Mouse (Mus musculus) spleen, postnatal 10 days (tissue): Measurements from ENCODE around the gene Endog.
A peak's percentile ranks its signal among the peaks of the same experiment; 100 is the strongest.
"Not testable (repeated sequence)": the region's sequence is repeated elsewhere in the genome, so short reads cannot be mapped to it uniquely, and the experiment has no call there.

ENCODE experiments used
- DNase-seq, 2 experiments: peaks; one replicate each; pipeline ENCODE4 v3.0.0; 2021 to 2022; ENCODE audit warnings: low spot score in 2 of 2

The Endog gene

DNA sequence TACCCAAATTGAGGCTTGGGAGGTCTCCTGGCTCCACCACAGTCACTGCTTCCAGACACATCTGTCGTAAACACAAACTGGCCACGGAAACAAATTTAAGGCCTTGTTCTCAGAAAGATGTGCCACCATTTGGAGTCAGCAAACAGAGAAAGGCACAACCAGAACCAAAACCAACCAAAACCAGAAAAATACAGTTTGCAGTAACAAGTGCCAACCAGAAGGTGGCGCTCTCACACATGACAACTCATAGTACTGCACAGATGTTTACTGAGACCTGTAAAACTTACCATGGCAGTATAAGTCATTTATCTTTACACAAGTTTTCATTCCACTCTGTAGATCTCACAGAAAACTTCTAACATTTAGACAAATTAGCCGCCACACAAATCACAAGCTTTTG lies 4.6 kb upstream of the Endog start:
- DNase-seq = no peak

DNA sequence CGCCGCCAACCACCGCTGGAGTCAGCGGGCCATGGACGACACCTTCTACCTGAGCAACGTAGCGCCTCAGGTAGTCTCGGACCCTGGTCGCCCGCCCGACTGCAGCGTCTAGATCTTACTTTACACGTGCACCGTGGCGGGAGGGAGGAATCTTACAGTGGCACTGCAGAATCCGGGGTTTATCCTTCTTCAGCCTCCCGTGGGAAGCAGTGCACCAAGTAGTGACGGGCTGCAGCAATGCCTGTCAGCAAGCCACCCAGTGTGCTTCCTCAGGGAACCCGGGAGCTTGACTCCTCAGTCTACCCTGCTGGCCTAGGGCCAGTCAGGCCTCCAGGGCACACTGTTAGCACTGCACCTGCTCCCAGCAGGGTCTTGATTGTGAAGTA lies 697 bp downstream of the Endog start:
- no peak for DNase-seq

DNA sequence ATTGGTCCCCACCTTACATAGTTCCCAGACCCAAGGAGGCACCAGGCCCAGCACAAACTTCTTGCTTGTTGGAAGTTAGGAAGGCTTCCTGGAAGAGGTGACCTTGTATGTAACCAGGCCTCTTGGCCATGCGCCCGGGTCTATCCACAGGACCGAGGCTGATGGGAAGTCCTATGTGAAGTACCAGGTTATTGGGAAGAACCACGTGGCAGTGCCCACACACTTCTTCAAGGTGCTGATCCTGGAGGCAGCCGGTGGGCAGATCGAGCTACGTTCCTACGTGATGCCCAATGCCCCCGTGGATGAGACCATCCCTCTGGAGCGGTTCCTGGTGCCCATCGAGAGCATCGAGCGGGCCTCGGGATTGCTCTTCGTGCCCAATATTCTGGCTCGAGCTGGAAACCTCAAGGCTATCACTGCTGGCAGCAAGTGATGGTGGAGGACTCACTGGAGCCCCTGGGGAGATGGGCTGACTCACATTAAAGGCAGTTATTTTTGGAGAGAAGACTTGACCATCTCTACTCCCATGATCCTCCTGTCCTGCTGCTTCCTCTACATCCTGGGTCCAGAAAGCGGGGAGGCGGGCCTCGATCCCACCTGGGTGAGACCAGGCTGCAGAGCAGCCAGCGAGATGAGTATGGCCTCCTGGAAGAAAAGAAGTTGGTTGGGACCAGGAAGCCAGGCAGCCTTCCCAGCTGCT lies 2.4 kb downstream of the Endog start:
- no peak for DNase-seq

DNA sequence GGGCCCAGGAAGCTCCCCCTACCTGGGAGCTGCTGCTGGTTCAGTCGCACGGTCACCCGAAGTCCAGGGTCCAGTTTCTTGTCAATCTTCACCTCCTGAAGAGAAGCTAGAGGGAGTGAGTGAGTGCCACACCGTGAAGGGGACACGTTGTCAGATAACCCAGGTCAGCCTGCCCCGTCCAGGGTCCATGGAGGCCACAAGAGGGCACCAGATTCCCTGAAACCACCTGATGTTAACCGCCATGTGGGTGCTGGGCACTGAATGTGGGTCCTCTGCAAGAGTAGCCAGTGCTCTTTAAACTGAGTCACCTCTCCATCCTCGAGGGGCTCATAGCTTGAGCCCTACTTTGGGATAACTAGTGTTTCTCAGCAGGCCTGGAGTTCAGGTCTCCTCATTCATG lies 4.6 kb downstream of the Endog start:
- no peak for DNase-seq

DNA sequence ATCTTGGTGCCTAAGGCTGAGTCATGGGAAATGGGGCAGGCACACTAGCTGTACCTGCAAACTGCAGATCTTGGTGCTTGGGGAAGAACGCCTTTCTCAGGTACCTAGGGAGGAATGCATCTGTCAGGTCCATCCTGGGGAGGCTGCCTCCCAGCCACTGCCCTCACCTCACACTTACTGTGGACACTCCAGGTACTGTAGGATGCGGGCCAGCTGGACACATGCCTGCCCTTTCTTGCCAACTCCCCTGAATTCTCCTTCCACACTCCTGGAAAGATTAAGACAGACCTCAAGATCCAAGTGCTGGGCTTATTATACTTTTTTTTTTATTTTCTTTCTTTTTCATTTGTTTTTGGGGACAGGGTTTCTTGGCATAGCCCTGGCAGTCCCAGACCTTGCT lies 5.3 kb downstream of the Endog start:
- DNase-seq = no peak

DNA sequence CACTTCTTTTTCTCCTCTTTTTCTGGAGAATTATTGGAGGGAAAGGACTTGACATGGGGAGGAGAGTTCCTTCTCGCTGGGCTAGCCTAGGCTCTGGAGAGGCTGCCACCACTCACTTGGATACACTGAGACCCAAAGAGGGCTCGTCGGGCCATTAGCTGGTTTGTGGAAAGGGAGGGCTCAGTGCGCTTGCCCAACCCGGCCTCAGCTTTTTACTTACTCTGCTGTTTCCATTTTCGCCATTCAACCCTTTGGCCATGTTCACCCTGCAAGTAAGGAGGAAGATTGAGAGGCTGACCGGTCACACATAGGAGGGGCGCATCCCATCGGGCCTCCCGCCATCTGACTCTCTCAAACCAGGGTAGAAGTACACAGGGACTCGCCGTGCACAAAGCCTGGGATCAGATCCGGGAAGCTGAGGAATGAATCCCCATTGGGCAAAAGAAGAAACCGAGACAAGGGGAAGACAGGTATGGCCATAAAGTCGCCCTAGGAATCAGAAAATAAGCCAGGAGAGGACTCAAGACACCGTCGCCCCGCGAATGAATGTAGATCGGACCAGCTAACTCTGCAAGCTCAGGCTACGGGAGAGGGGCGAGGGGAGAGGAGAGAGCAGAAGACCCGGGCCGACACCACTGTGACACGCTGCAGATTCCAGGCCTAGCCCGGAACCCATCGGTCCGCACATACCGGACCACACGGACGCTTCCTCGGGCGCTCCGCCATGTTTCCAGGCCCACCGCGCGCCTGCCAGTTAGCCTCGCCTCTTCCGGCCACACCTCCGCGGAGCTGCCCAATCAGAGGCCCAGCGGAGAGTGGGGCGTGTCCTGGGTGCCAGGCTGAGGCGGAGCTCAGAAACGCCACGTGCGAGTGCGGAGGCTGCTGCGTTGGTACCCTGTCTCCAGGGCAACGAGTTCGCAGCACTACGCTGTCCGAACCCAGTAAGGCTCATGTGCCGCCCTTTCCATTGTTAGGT lies 6.7 kb downstream of the Endog start, which contains the start of gene Spout1:
Spout1 (minus strand) TSS at position 760 of the 976 bp plus-strand sequence.
- DNase-seq = peak; percentile 81 to 96

DNA sequence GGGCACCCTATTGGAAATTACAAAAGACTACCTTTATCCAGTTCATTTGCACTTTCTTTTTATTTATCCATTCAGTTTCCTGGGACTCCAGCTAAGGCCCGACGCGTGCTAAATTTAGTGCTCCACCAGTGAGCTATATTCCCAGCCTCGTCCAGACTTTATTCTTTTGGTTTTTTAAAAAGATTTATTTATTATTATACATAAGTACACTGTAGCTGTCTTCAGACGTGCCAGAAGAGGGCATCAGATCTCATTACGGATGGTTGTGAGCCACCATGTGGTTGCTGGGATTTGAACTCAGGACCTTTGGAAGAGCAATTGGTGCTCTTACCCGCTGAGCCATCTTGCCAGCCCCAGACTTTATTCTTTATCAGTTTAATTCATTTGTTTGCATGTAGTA lies 7.4 kb downstream of the Endog start:
- DNase-seq = not testable (repeated sequence)

DNA sequence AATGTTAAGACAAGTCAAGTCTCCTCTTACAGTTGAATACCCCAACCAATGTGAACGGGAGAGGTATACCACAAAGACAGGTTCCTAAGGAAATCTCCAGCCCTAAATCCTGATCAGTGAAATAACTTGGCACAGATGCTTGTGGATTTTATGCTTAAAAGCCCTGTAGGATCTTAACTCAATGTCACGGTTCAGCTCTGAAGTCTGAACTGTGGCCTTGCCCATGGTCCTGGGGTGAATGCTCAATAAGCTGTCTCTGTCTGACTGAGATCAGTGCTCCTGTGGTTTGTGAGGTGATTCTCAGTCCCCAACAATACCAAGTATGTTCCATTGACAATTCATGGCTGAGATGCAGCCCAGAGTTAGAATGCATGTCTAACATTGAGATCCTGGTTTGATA lies 11.1 kb downstream of the Endog start:
- no peak for DNase-seq

DNA sequence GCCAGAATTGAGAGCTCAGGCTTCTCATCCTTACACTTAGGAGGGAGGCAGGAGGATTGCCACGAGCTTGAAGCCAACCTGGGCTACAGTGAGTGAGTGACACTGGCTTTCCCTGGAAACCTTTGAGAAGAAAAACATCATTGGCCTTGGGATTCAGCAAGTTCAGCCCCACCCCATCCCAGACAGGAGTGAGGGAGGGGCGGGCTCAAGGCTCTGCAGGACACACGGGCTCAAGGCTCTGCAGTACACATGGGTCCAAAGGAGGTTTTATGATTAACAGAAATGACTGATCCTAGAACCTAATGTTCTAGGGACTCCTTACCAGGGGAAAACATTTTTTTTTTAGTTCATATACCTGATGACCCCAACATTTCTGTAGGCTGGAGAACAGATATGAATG lies 12.4 kb downstream of the Endog start:
- DNase-seq = no peak

DNA sequence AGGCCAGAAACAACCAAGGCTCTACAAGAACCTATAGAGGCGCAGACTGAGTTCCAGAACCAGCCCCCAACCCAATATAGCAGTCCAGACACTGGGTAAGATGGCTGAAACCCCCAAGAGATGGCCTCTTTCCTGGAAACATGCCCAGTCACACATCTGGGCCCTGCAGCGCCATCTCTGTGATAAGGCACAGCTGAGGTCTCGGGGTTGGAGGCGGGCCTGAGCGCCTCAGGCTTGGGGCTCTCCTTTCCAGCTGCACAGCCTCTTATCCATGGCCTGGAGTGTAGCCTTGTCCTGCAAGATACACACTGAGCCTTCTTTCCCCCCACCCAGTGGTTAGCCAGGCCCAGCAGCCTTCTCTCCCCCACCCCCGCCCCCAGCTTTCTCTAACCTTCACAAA lies 14.0 kb downstream of the Endog start:
- DNase-seq = peak in 1 of 2 experiments; percentile 41

DNA sequence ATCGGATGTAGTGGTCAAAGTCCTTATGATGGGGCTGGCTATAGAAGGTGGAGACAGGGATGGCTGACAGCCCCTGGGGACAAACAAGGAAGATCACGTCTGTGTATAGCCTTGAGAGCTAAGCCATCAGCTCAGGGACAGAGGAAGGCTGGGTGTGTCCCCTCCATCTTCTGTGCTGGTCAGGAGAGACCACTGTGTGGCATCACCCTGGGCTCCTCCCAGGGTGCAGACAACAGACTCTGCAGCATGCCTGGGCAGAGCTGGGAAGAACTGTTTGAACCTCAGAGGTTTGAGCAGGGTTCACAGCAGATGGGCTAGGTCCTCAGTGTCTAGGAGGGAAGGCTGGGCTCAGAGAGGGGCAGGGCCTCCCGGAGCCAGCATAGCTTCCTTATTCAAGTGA lies 14.4 kb downstream of the Endog start:
- no peak for DNase-seq

DNA sequence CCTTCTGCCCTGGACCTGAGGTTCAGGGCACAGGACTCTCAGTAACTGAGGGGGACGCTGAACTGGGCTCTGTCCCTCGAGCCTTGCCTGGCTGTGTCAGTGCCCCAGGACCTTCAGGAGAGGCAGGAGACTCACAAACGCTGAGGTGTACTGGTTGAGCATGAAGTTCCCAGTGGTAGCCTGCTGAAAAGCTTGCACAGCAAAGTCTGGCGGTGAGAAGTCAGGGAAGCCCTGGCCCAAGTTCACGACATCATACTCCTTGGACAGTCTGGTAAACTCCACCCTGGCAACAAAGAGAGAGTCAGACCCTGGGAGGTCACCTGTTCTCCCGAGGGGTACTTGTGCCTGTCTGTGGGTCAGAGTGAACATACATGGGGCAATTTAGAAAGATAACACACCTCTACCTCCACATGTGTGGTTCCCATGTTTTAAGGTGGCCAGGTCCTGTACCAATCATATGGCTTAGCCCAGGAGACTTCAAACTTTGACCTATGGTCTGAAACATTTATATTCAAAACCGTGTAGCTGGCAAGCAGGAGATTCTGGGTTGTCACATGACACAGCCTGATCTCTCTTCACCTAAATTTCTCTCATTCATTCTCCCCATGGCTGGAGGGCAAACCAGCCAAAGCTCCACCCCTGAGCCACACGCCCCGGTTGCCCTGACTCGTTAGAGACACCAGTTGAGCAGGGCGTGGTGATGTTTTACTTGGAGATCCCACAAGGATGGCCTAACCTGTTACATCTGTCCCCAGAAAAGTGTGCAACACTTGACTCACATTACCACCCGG lies 20.7 kb downstream of the Endog start:
- DNase-seq = no peak

DNA sequence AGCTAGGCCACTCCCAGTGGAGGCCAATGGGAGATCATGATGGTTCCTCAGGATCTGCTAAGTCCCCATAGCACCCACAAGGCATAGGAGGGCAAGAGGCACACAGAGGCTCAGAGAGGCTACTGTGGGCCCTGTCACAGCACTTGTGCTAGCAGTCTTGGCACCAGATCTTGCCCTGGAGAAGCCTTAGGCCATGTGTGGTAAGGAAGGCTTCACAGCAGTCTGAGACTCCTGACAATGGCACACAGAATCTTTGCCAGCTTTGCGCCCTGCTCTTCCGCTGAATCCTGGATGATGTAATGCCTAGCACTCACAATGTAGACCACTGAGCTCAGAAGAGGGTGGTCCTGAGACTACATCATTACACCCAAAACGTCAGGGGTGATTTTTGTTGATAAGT lies 23.4 kb downstream of the Endog start:
- DNase-seq = no peak

DNA sequence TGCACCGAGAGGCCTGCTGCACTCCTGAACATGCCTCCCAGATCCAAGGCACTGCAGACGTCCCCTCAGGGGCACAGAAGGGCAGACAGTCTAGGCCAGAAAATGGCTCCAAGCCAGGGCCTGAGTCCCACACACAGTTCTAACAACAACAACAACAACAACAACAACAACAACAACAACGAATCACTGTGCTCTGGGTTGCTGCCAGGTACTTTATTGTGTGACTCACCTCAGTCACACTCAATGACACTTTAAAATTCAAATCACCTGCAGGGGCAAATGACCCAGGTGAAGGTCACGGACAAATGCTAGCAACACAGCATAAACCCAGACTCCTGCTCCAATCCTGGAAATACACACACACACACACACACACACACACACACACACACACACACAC lies 26.7 kb downstream of the Endog start:
- DNase-seq = no peak

DNA sequence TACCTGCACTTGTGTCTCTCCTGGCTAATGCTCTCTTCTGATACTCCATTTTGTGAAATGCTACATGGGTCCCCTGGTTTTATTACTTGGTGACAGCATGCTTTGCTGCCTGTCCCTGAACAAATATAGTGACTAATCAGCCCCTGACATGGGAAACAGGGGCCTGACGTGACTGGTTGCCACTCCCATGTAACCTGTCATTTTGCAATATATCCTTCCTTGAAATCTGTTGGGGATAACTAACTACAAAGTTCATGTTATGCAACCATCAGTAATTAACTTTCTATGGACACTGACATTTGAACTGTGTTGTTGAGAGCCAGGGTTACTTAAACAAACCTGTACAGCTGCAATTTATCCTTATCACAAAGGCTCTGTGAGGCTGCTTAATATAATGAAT lies 28.7 kb downstream of the Endog start:
- DNase-seq = no peak

DNA sequence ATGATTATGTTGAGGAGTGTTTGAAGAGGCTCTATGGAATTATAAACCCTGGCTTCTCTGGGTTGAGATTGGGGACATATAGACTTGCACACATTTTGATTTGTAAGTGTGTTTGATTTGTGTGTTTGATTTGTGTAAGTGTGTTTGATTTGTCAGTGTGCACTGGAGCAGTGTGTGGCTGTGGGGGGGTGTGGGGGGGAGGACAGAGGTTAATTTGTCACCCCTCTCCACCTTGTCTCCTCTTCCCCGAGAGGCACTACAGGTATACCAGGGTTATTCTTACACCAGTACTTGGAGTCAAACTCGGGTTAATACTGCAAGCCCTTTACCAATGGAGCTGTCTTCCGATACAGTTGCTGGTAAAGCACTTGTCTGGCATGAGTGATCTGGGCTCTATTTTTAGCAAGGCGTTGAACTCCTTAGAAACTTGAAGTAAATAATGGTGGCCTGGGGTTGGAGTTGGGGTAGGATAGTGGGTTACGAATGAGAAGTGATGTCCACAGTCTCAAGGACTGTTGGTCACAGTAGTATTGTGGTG lies 29.2 kb downstream of the Endog start:
- DNase-seq = no peak

DNA sequence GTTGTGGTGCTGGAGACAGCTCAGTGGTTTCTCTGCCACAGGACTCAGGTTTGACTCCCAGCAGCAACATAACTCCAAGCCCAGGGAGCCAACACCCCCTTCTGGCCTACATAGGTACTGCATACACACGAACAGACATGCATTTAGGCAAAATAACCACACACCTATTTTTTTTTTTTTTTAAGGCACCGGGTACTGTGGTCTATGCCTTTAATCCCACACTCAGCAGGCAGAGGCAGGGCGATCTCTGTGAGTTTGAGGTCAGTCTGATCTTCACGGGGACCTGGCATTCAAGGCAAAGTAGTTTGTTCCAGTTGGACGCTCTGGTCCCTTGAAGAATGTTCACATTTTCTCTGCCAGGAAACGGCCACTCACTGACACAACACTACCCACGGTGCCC lies 32.1 kb downstream of the Endog start:
- DNase-seq = peak; percentile 19 to 70

DNA sequence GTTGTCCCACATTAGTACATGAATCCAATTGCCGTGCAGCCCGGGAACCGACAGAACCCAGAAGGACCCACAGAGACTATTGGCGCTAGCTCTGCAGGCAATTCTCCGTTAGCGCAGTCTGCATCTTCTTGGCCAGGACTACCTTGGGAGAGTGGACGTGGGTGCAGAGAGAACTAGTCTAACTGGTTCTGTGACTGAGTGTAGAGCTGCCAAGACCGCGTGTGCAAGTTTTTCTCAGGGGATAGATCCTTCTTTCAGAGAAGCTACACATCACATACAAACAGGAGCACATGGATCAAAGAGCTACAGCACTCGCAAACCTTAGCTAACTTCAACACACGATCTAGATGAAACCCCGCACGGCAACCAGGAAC lies 33.9 kb downstream of the Endog start:
- no peak for DNase-seq

DNA sequence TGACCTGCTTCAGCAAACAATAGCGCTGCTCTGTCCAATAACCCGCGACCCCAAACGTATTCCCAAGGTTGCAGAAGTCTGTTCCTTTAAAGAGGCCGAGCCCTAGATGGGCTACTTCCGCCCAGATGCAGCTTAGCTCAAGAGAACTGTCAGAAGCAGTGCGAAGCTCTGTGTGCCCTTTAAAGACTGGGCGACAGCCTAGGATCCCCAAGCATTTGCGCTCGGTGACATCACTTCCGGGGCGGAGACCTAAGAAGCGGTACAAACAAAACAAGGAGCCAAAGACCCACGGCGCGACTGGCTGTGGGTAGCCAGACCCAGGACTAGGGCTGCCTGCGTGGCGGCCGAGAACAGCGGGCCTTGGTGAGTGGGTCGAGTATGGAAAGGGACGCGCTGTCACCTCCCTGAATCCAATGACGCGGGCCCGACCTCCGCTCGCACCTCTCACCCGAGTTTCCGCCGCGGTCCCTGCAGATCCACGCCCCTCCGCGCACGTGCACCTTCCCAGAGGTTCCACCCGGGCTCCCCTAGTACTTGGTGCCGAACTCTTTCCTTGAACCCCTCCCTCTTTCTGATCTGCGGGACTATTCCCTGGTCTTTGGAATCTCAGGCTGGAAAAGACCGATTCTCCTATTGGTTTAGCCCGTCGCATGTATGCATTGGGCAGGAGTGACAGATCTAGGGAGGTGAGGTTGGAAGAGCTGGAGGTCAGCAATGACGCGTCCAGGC lies 34.5 kb downstream of the Endog start, which contains the start of gene Kyat1:
Kyat1 (minus strand) TSS at position 219 of the 729 bp plus-strand sequence.
- peak; percentile 87 to 96 for DNase-seq

DNA sequence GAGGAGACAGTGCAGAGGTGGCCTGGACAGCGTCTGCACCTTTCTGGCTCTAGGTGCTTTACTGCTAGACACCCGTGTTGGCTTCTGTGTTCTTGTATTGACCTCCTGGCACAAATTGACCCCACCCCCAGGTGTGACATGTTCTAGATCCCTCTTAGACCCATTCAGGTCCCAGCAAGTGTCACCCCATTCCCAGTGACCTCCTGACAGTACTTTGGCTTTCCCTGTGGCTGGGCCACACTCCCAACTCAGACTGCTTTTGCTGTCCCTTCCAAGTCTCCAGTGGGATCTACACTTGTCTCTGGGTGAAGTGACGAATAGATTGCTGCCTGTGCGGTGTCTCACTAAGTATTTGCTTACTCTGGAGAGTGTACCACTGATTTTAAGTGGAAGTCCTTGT lies 36.1 kb downstream of the Endog start:
- no peak for DNase-seq

DNA sequence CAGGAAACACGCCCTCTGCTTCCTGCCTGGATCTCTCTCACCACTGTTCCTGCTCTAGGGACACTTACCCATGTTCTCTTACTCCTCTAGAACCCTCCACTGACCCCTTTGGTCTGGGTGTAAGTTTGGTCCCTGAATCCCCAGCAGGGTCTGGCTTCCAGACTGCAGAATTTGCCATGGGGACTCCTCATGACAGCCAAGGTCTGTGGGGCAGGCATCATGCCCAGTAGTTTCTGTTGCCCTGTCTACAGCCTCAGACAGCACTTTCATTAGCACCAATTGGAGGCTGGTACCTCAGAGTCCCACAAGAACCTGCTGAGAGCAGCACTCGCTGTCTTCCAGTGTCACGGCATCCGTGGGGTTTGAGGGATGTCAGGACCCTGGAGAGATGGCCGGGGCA lies 36.6 kb downstream of the Endog start:
- DNase-seq = no peak
